Mouse (Mus musculus): ENCODE measurements at regions not wholly inside any gene's neighbourhood (a gene's known extent, or its start where the extent isn't known, plus 50 kb on each side); places are given as distances from the start of the nearest gene placed in this dataset.

GRCm38 (mm10) chr1:92378741-92379509 is 94.7 kb downstream of the Ndufa10 start:
- no peaks in the 10 kb centered on the region for H3K9me3 ChIP-seq (replicated peaks; ENCODE audit: insufficient read depth, low read length)
- no peak overlapping the region for H3K9ac ChIP-seq (ENCODE audit: control insufficient read depth, low read depth, low read length, poor library complexity, severe bottlenecking)
- H3K27me3 ChIP-seq (ENCODE audit: control insufficient read depth in 1 of 2, insufficient read depth in 2 of 2, low read length in 2 of 2) = no peaks in the 10 kb centered on the region
- H3K36me3 ChIP-seq (ENCODE audit: control insufficient read depth in 1 of 2, insufficient read depth in 2 of 2, low read length in 2 of 2) = no peaks in the 10 kb centered on the region
- H3K4me3 ChIP-seq (ENCODE audit: control insufficient read depth in 1 of 2, insufficient read depth in 1 of 2, low read depth in 2 of 2, low read length in 2 of 2) = no peak overlapping the region
- TF ChIP-seq BHLHE40 (IDR thresholded peaks at IDR 0.05; ENCODE audit: borderline replicate concordance, low read depth, low read length) (no peak), ELF1 (IDR thresholded peaks at IDR 0.05; ENCODE audit: low read depth, low read length) (no peak), ETS1 (IDR thresholded peaks at IDR 0.05; ENCODE audit: low read depth, low read length) (no peak)
- H3K79me2 ChIP-seq (ENCODE audit: control insufficient read depth, insufficient read depth, low read length, poor library complexity) = no peaks in the 10 kb centered on the region
- no peaks in the 10 kb centered on the region for H3K4me1 ChIP-seq (ENCODE audit: control insufficient read depth in 1 of 2, insufficient read depth in 2 of 2, low read length in 2 of 2)
- DNase-seq (ENCODE audit: low read depth, low spot score) = no peak
- H3K27ac ChIP-seq (ENCODE audit: control insufficient read depth, low read depth, low read length) = no peak overlapping the region

DNA sequence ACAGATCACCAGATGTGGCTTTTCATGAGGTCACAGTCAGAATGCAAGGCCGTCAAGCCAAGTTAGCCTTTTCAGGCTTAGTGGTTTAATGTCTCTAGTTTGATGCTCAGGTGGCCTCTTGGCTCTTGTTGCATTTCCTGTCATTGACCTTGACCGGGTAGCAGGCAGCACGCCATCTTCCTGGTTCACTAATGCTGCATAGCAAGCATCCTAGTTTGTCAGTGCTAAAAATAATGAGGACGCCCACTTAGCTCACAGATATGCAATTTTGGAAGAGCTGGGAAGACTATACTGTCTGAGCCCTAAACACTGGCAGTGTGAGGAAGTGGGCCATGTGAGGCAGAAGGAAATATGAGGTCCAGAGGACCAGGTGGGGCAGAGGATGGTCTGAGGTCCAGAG is 97.2 kb downstream of the Ndufa10 start:
- TF ChIP-seq USF1 (IDR thresholded peaks at IDR 0.05; ENCODE audit: low read depth, low read length) (no peak), NRF1 (IDR thresholded peaks at IDR 0.05; ENCODE audit: insufficient read depth, low read depth, low read length, poor library complexity, severe bottlenecking) (no peak), CHD1 (IDR thresholded peaks at IDR 0.05; ENCODE audit: low read depth, low read length) (no peak), TAL1 (IDR thresholded peaks at IDR 0.05; ENCODE audit: low read length) (no peak)
- Histone ChIP-seq H3K9me3 (replicated peaks; ENCODE audit: insufficient read depth, low read length) (no peaks in the 10 kb centered on the region), H3K9ac (ENCODE audit: control insufficient read depth, low read depth, low read length, poor library complexity, severe bottlenecking) (no peak overlapping the region), H3K79me2 (ENCODE audit: control insufficient read depth, insufficient read depth, low read length, poor library complexity) (no peaks in the 10 kb centered on the region), H3K27me3 (ENCODE audit: control insufficient read depth in 1 of 2, insufficient read depth in 2 of 2, low read length in 2 of 2) (no peaks in the 10 kb centered on the region), H3K4me3 (ENCODE audit: control insufficient read depth in 1 of 2, insufficient read depth in 1 of 2, low read depth in 2 of 2, low read length in 2 of 2) (no peak overlapping the region), H3K36me3 (ENCODE audit: control insufficient read depth in 1 of 2, insufficient read depth in 2 of 2, low read length in 2 of 2) (no peaks in the 10 kb centered on the region), H3K27ac (ENCODE audit: control insufficient read depth, low read depth, low read length) (no peak overlapping the region), H3K4me1 (ENCODE audit: control insufficient read depth in 1 of 2, insufficient read depth in 2 of 2, low read length in 2 of 2) (no peaks in the 10 kb centered on the region)
- DNase-seq (ENCODE audit: low read depth, low spot score) = no peak

DNA sequence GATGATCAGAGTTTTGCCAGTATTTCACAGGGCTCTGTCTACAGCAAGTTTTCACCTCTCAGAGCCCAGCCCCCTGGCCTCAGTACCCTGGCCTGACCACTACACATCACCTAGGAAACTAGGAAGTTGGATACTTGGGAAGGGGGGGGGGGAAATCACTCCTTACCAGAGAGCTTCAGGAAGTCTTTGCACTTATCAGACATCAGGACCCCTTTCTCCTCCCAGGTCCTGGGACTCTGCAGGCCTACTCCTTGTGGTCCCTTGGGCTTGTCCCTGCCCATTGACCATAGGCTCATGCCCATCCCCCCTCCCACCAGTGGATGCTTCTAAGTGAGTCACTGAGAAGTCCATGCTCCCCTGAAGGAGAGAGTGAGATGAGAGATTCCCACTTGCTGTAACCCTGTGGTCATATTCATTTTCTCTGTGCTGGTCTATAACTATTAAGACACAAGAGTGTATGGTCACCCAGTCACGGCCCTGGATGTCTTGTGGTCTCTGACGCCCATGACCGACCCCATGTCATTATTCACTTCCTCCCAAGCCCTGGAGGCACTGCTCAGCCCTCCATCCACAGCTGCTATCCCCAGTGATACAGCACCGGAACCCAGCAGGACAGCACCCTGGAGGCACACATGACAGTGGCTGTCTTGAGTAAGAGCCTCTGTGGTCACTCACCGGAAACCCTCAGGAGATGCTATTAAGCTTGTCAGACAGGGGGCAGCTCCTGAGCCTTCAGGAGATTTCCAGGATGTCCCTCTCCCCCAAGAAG is 101.3 kb downstream of the Ndufa10 start:
- Histone ChIP-seq H3K4me3 (ENCODE audit: control insufficient read depth in 1 of 2, insufficient read depth in 1 of 2, low read depth in 2 of 2, low read length in 2 of 2) (no peak overlapping the region), H3K27me3 (ENCODE audit: control insufficient read depth in 1 of 2, insufficient read depth in 2 of 2, low read length in 2 of 2) (no peaks in the 10 kb centered on the region), H3K9ac (ENCODE audit: control insufficient read depth, low read depth, low read length, poor library complexity, severe bottlenecking) (no peak overlapping the region), H3K9me3 (replicated peaks; ENCODE audit: insufficient read depth, low read length) (no peaks in the 10 kb centered on the region), H3K4me1 (ENCODE audit: control insufficient read depth in 1 of 2, insufficient read depth in 2 of 2, low read length in 2 of 2) (no peaks in the 10 kb centered on the region), H3K79me2 (ENCODE audit: control insufficient read depth, insufficient read depth, low read length, poor library complexity) (no peaks in the 10 kb centered on the region), H3K27ac (ENCODE audit: control insufficient read depth, low read depth, low read length) (no peak overlapping the region), H3K36me3 (ENCODE audit: control insufficient read depth in 1 of 2, insufficient read depth in 2 of 2, low read length in 2 of 2) (no peaks in the 10 kb centered on the region)
- TF ChIP-seq MAZ (IDR thresholded peaks at IDR 0.05; ENCODE audit: low read depth, low read length) = no peak
- TF ChIP-seq RCOR1 (IDR thresholded peaks at IDR 0.05; ENCODE audit: low read depth, low read length) = no peak
- TF ChIP-seq BHLHE40 (IDR thresholded peaks at IDR 0.05; ENCODE audit: borderline replicate concordance, low read depth, low read length) = no peak
- no peak for DNase-seq (ENCODE audit: low read depth, low spot score)
